8 mouse cellular contexts compared by ENCODE assay signal in the genomic region with DNA sequence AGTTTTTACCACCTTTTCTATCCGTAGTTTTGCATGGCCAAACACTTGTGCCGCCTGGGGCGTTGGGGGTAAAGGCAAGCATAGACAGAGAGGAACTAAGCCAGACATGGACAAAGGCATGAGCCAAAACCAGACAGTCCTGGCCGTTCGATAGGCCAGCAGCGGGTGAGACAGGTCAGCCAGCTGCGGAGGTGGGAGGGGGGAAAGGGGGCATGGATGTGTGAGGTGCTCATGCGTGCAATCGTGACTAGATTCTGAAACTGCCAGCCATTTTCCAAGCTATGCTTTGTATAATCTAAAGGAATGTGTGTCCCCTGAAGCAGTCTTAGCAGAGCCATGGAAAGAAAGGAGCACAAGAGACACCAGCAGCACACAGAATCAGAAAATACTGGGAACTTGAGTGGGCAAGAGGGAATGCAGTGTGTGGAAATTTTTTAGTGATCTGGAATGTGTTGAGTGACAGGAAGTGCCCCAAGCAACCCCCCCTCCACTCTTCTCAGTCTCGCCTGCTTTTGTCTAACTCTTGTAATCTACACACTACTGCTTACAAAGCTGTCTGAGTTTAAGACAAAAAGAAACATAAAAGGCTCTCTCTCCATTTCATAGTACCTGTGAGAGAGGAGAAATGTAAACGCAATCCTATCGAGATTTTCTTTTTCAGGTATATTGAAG.
DNase-seq lines count a peak whose midpoint lies in the region; ATAC-seq and TF ChIP-seq lines count a peak whose summit lies in the region.

No protein-coding gene starts in this region.

- H3K4me2 ChIP-seq in forebrain, embryonic 13.5 days = peak overlapping the region; percentile 68
- peak overlapping the region; percentile 81 for H3K4me2 ChIP-seq in heart, postnatal 0 days (ENCODE audit: low read depth, low read length)
- peak overlapping the region; percentile 65 for H3K4me2 ChIP-seq in neural tube, embryonic 15.5 days

- peak; percentile 83 for ATAC-seq in forebrain, embryonic 13.5 days
- ATAC-seq in heart, postnatal 0 days (ENCODE audit: insufficient read depth, low read depth) = peak; percentile 86
- ATAC-seq in neural tube, embryonic 15.5 days (ENCODE audit: low FRiP score) = peak; percentile 85

- TF ChIP-seq CTCF in heart, postnatal 0 days (IDR thresholded peaks at IDR 0.05; ENCODE audit: low read depth) = no peak
- TF ChIP-seq CTCF in lung, adult 2 months (IDR thresholded peaks at IDR 0.05; ENCODE audit: insufficient read depth, low read length) = no peak
- no peak for TF ChIP-seq CTCF in thymus, adult 2 months (IDR thresholded peaks at IDR 0.05; ENCODE audit: borderline replicate concordance, control insufficient read depth, extremely low read depth, insufficient read depth, low read length, poor library complexity)

- H3K27me3 ChIP-seq in forebrain, embryonic 13.5 days = no peaks in the 10 kb centered on the region
- no peaks in the 10 kb centered on the region for H3K27me3 ChIP-seq in heart, postnatal 0 days (ENCODE audit: control insufficient read depth, insufficient read depth, low read length)
- no peaks in the 10 kb centered on the region for H3K27me3 ChIP-seq in neural tube, embryonic 15.5 days (replicated peaks)
- H3K27me3 ChIP-seq in thymus, adult 2 months (ENCODE audit: control insufficient read depth, insufficient read depth, low read length) = no peaks in the 10 kb centered on the region

- peaks cover 29% of the 10 kb centered on the region for H3K4me1 ChIP-seq in forebrain, embryonic 13.5 days
- peaks cover 5% of the 10 kb centered on the region; the same call in 1 of the 2 replicates for H3K4me1 ChIP-seq in heart, postnatal 0 days (ENCODE audit: control insufficient read depth, insufficient read depth)
- peaks cover 3% of the 10 kb centered on the region for H3K4me1 ChIP-seq in lung, adult 2 months (ENCODE audit: control insufficient read depth, insufficient read depth, low read length)
- peaks cover 21% of the 10 kb centered on the region for H3K4me1 ChIP-seq in neural tube, embryonic 15.5 days
- H3K4me1 ChIP-seq in thymus, adult 2 months (replicated peaks; ENCODE audit: control insufficient read depth, insufficient read depth, low read length) = peaks cover 3% of the 10 kb centered on the region; the same call in 1 of the 2 replicates

- H3K9me3 ChIP-seq in forebrain, embryonic 13.5 days (replicated peaks) = no peaks in the 10 kb centered on the region
- H3K9me3 ChIP-seq in heart, postnatal 0 days (replicated peaks; ENCODE audit: control insufficient read depth, low read length) = no peaks in the 10 kb centered on the region
- no peaks in the 10 kb centered on the region for H3K9me3 ChIP-seq in neural tube, embryonic 15.5 days (replicated peaks)

- WGBS in forebrain, embryonic 13.5 days = 0% methylated on average over 12 of the region's 12 CpGs
- 1% methylated on average over 12 of the region's 12 CpGs for WGBS in heart, postnatal 0 days
- 1% methylated on average over 12 of the region's 12 CpGs for WGBS in lung, adult 2 months
- under 1% methylated on average over 12 of the region's 12 CpGs for WGBS in neural tube, embryonic 15.5 days
- 1% methylated on average over 12 of the region's 12 CpGs for WGBS in thymus, adult 2 months

- no peak for TF ChIP-seq POLR2A in lung, adult 2 months (IDR thresholded peaks at IDR 0.05; ENCODE audit: borderline replicate concordance, extremely low read depth, low read depth, low read length)
- TF ChIP-seq POLR2A in thymus, adult 2 months (IDR thresholded peaks at IDR 0.05; ENCODE audit: control insufficient read depth, extremely low read depth, insufficient read depth, low read length, poor library complexity) = no peak

- no peak for TF ChIP-seq EP300 in heart, postnatal 0 days (IDR thresholded peaks at IDR 0.05; ENCODE audit: low read depth)

- peak overlapping the region; percentile 72 for H3K9ac ChIP-seq in forebrain, embryonic 13.5 days
- H3K9ac ChIP-seq in heart, postnatal 0 days (replicated peaks; ENCODE audit: low read depth, low read length) = peak overlapping the region; percentile 80
- H3K9ac ChIP-seq in neural tube, embryonic 15.5 days (replicated peaks) = peak overlapping the region; percentile 63

- peak overlapping the region; percentile 51 for H3K4me3 ChIP-seq in forebrain, embryonic 13.5 days
- H3K4me3 ChIP-seq in heart, postnatal 0 days (ENCODE audit: low read depth, low read length) = peak overlapping the region; percentile 67
- peak overlapping the region; percentile 75 for H3K4me3 ChIP-seq in lung, adult 2 months (replicated peaks; ENCODE audit: extremely low read depth, low read depth, low read length)
- peak overlapping the region; percentile 50 for H3K4me3 ChIP-seq in neural tube, embryonic 15.5 days (replicated peaks)
- peak overlapping the region; percentile 81 for H3K4me3 ChIP-seq in thymus, adult 2 months (ENCODE audit: control insufficient read depth, insufficient read depth, low read length)

- H3K36me3 ChIP-seq in forebrain, embryonic 13.5 days (ENCODE audit: poor library complexity, severe bottlenecking) = no peaks in the 10 kb centered on the region
- no peaks in the 10 kb centered on the region for H3K36me3 ChIP-seq in heart, postnatal 0 days (replicated peaks; ENCODE audit: control insufficient read depth, insufficient read depth, low read length)
- H3K36me3 ChIP-seq in neural tube, embryonic 15.5 days = no peaks in the 10 kb centered on the region
- no peaks in the 10 kb centered on the region for H3K36me3 ChIP-seq in thymus, adult 2 months (ENCODE audit: control insufficient read depth, insufficient read depth, low read length)

- peak; percentile 7 to 19 for DNase-seq in CD8-positive naive resting alpha-beta T cell, adult 2 months (ENCODE audit: low read depth in 2 of 2, low spot score in 2 of 2)
- DNase-seq in brain, embryonic 18.5 days (ENCODE audit: low read depth, low spot score) = peak; percentile 37
- peak; percentile 86 for DNase-seq in heart, postnatal 0 days (ENCODE audit: low spot score)
- peak; percentile 73 to 81 for DNase-seq in kidney, postnatal 25 days
- peak; percentile 45 for DNase-seq in lung, adult 2 months
- peak; percentile 61 for DNase-seq in thymus, adult 2 months

- peak overlapping the region; percentile 95 for H3K27ac ChIP-seq in forebrain, embryonic 13.5 days
- H3K27ac ChIP-seq in heart, postnatal 0 days (ENCODE audit: low read depth) = peak overlapping the region; percentile 97
- H3K27ac ChIP-seq in neural tube, embryonic 15.5 days (replicated peaks) = peak overlapping the region; percentile 92
- peak overlapping the region; percentile 85 for H3K27ac ChIP-seq in thymus, adult 2 months (ENCODE audit: control insufficient read depth, insufficient read depth, low read length)

Comparison
In these comparisons a context has a peak if more than half of its experiments do, and no peak if none do; other contexts are left out.
1. Peak in every context shown above with its lines: DNase-seq, ATAC-seq, H3K4me3 ChIP-seq and H3K27ac ChIP-seq.
2. DNase-seq: peak in every context shown above with its lines; median percentile 86 in heart, postnatal 0 days; 77 in kidney, postnatal 25 days; 61 in thymus, adult 2 months; 45 in lung, adult 2 months; 37 in brain, embryonic 18.5 days; 13 in CD8-positive naive resting alpha-beta T cell, adult 2 months.